Mouse (Mus musculus): ENCODE results near the gene Ctdspl.

DNA sequence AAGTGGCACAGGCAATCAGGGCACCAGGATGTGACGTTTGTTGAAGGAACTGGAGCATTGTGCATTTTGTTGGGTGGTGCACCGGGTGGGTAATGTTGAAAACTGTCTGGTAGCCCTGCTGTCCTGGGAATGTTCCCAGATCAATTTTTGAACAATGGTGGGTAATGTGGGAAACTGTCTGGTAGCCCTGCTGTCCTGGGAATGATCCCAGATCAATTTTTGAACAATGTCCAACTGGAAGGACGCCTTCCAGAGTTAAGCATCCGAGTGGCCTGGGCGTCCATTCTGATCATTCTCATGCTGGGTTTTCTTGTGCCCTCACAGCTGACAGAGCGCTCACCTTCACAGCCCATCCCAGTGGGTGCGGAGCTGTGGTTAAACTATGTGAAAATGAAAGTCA lies 101.1 kb downstream of the Ctdspl start:
- TF ChIP-seq POLR2A (IDR thresholded peaks at IDR 0.05; ENCODE audit: borderline replicate concordance, control insufficient read depth, low read depth, low read length) (no peak), CTCF (IDR thresholded peaks at IDR 0.05; ENCODE audit: control insufficient read depth, insufficient read depth, low read length) (no peak)
